Comparison of ENCODE assay signal across 17 mouse cellular contexts in the genomic region with DNA sequence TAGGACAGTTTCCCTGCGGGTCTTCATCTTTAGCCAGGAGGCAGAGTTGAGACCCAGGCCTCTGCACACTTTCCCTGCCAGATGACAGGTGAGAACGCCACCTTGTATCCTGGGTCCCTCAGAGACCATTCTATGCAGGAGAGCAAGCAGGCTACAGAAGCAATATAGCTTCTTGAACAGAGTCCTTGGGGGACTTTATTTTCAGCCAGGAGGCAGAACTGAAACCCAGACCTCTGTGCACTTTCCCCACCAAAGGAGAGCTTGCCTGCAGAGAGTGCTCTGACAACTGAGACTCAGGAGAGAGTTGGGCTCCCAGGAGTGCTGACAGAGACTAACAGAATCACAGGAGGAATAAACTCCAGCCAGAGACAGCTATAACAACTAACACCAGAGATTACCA.
"Had no signal": no experiment of that assay in that cellular context is flagged by ENCODE, and none has a peak within 500 bp of the region (broad histone marks: within the 10 kb centered on the region; RNA-seq: fewer than 3 reads in every experiment).

No protein-coding gene starts in this region.

- DNase-seq: cerebellum, adult 8-10 months; cerebellum, adult 9-10 months; cerebellum, adult 9-11 months; cerebellum, postnatal 10 days; cerebellum, postnatal 14 days; cerebellum, postnatal 25 days; cerebellum, postnatal 36 days; embryo, embryonic 11 days; forebrain, postnatal 0 days; gastrocnemius, adult 2 months; gastrocnemius, postnatal 10 days; gastrocnemius, postnatal 14 days; gastrocnemius, postnatal 25 days; gastrocnemius, postnatal 36 days; heart, adult 11 months; heart, adult 18-20 months; heart, adult 2 months had no signal
